Comparison of ENCODE assay signal across 18 mouse cellular contexts in the genomic region with DNA sequence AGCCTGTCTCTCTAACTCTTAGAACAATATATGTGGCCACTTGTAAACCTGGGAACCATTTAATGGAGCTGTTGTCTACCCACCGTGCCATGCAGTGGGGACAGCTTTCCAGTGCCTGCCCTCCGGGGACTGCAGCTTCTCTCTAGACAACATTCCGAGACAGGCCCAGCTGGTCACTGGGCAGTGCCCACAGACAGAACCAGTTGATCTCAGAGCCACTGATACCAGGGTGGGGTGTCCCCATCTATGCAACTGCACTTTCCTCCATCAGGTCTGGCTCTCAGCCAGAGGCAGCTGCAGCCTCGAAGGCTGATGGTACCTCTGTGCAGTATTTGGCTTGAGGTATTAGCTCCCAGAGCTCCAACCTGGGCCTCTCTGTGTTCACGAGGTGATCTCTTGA. TPM values are rescaled to one million over a fixed set of nuclear protein-coding genes. Genes with fewer than 3 reads are reported as not detected.
A peak's percentile ranks its signal among the peaks of the same experiment; 100 is the strongest.
DNase-seq lines count a peak whose midpoint lies in the region; ATAC-seq and TF ChIP-seq lines count a peak whose summit lies in the region.
"Had no signal": no experiment of that assay in that cellular context is flagged by ENCODE, and none has a peak within 500 bp of the region (broad histone marks: within the 10 kb centered on the region; RNA-seq: fewer than 3 reads in every experiment).

No protein-coding gene starts in this region.

- no peak overlapping the region for H3K27ac ChIP-seq in kidney, embryonic 14.5 days (ENCODE audit: low read depth, low read length)
- H3K27ac ChIP-seq in lung, embryonic 14.5 days (ENCODE audit: low read depth), result no peak overlapping the region
- H3K27ac ChIP-seq: embryonic facial prominence, embryonic 13.5 days; hindbrain, embryonic 12.5 days; intestine, embryonic 15.5 days; limb, embryonic 15.5 days; liver, embryonic 15.5 days had no signal

- H3K9me3 ChIP-seq in kidney, embryonic 14.5 days (ENCODE audit: control insufficient read depth, low read length), result peaks cover 3% of the 10 kb centered on the region; the same call in 1 of the 2 replicates
- no peaks in the 10 kb centered on the region; the same call in 1 of the 2 replicates for H3K9me3 ChIP-seq in lung, embryonic 14.5 days (ENCODE audit: low read depth, low read length)
- H3K9me3 ChIP-seq: embryonic facial prominence, embryonic 13.5 days; hindbrain, embryonic 12.5 days; intestine, embryonic 15.5 days; limb, embryonic 15.5 days; liver, embryonic 15.5 days had no signal

- H3K36me3 ChIP-seq in kidney, embryonic 14.5 days (ENCODE audit: control insufficient read depth, insufficient read depth, low read length), result no peaks in the 10 kb centered on the region
- H3K36me3 ChIP-seq in lung, embryonic 14.5 days (ENCODE audit: insufficient read depth), result no peaks in the 10 kb centered on the region
- H3K36me3 ChIP-seq: embryonic facial prominence, embryonic 13.5 days; hindbrain, embryonic 12.5 days; intestine, embryonic 15.5 days; limb, embryonic 15.5 days; liver, embryonic 15.5 days had no signal

- DNase-seq in kidney, adult 11 months, result no peak
- peak; percentile 30 for DNase-seq in lung, embryonic 14.5 days
- DNase-seq in lung, postnatal 14 days, result no peak
- peak; percentile 50 to 52 for DNase-seq in urinary bladder, adult 18-20 months (ENCODE audit: low spot score in 2 of 2)
- no peak for DNase-seq in urinary bladder, postnatal 10 days (ENCODE audit: low spot score)
- DNase-seq in urinary bladder, postnatal 36 days (ENCODE audit: low spot score in 2 of 2), result peak; percentile 25 to 50
- no peak for DNase-seq in neural tube, embryonic 10.5 days (ENCODE audit: extremely low spot score, low spot score)
- DNase-seq: adrenal gland, adult 2 months; gastrocnemius, postnatal 36 days; heart, postnatal 10 days had no signal

- 51% methylated on average over 5 of the region's 5 CpGs for WGBS in kidney, embryonic 14.5 days
- WGBS in lung, embryonic 14.5 days, result 44% methylated on average over 5 of the region's 5 CpGs

- ATAC-seq in kidney, embryonic 14.5 days (ENCODE audit: low FRiP score, low TSS enrichment), result peak; percentile 33; the same call in 1 of the 2 replicates
- no peak for ATAC-seq in lung, embryonic 14.5 days (ENCODE audit: insufficient read depth)
- ATAC-seq: forebrain, embryonic 16.5 days had no signal

- peaks cover 9% of the 10 kb centered on the region for H3K4me1 ChIP-seq in kidney, embryonic 14.5 days (ENCODE audit: control insufficient read depth, insufficient read depth, low read length)
- H3K4me1 ChIP-seq in lung, embryonic 14.5 days (ENCODE audit: insufficient read depth), result no peaks in the 10 kb centered on the region
- H3K4me1 ChIP-seq: liver, embryonic 15.5 days; megakaryocyte, embryonic 14.5 days had no signal

- no peak overlapping the region for H3K9ac ChIP-seq in kidney, embryonic 14.5 days (ENCODE audit: low read depth, low read length)
- no peak overlapping the region for H3K9ac ChIP-seq in lung, embryonic 14.5 days
- H3K9ac ChIP-seq: embryonic facial prominence, embryonic 13.5 days; hindbrain, embryonic 12.5 days; intestine, embryonic 15.5 days; limb, embryonic 15.5 days; liver, embryonic 15.5 days had no signal

- TF ChIP-seq CTCF in lung, embryonic 14.5 days (IDR thresholded peaks at IDR 0.05; ENCODE audit: low read depth), result no peak

- H3K27me3 ChIP-seq in kidney, embryonic 14.5 days (ENCODE audit: control insufficient read depth, insufficient read depth, low read length), result no peaks in the 10 kb centered on the region
- no peaks in the 10 kb centered on the region for H3K27me3 ChIP-seq in lung, embryonic 14.5 days (ENCODE audit: insufficient read depth, low read length)
- H3K27me3 ChIP-seq: embryonic facial prominence, embryonic 13.5 days; hindbrain, embryonic 12.5 days; intestine, embryonic 15.5 days; limb, embryonic 15.5 days; liver, embryonic 15.5 days had no signal

- no peak overlapping the region; the same call in 1 of the 2 replicates for H3K4me2 ChIP-seq in kidney, embryonic 14.5 days (replicated peaks; ENCODE audit: low read depth, low read length)
- H3K4me2 ChIP-seq in lung, embryonic 14.5 days, result no peak overlapping the region
- H3K4me2 ChIP-seq: embryonic facial prominence, embryonic 13.5 days; hindbrain, embryonic 12.5 days; intestine, embryonic 15.5 days; limb, embryonic 15.5 days; liver, embryonic 15.5 days had no signal

- H3K4me3 ChIP-seq in kidney, embryonic 14.5 days (ENCODE audit: low read length), result no peak overlapping the region
- H3K4me3 ChIP-seq in lung, embryonic 14.5 days (ENCODE audit: low read depth, low read length), result no peak overlapping the region
- H3K4me3 ChIP-seq: embryonic facial prominence, embryonic 13.5 days; hindbrain, embryonic 12.5 days; intestine, embryonic 15.5 days; limb, embryonic 15.5 days; liver, embryonic 15.5 days; megakaryocyte, embryonic 14.5 days had no signal

RNA-seq across cellular contexts. Expression of a gene that starts 27.0 kb away (rescaled TPM):
- polyA plus RNA-seq in kidney, embryonic 14.5 days (2014; fragmentation: Nextera tagmentation; extraction: Ambion mirVana), result 16.0 and 21.4 TPM in 2 replicates
- 1.2 and 1.3 TPM in 2 replicates for polyA plus RNA-seq in lung, embryonic 14.5 days (2014; fragmentation: Nextera tagmentation; extraction: Ambion mirVana)

Comparison
In these comparisons a context has a peak if more than half of its experiments do, and no peak if none do; other contexts are left out.
1. DNase-seq: peak in lung, embryonic 14.5 days (single experiment), urinary bladder, adult 18-20 months (2 of 2) and urinary bladder, postnatal 36 days (2 of 2); none in kidney, adult 11 months (single experiment), lung, postnatal 14 days (single experiment), urinary bladder, postnatal 10 days (single experiment) and neural tube, embryonic 10.5 days (single experiment).